In genomic region chr12:70825651-70826317, GRCm38 (mm10) we compare ENCODE assay signal across 8 mouse cellular contexts. TPM values are rescaled to one million over a fixed set of nuclear protein-coding genes. Genes with fewer than 3 reads are reported as not detected.
A peak's percentile ranks its signal among the peaks of the same experiment; 100 is the strongest.
DNase-seq lines count a peak whose midpoint lies in the region; ATAC-seq and TF ChIP-seq lines count a peak whose summit lies in the region.

No protein-coding gene starts in this region.

- H3K4me1 ChIP-seq in MEL (ENCODE audit: control insufficient read depth in 1 of 2, insufficient read depth in 2 of 2, low read length in 2 of 2), result peaks cover 0 to 5% of the 10 kb centered on the region in 2 experiments; a peak in 2 of 4 replicates
- H3K4me1 ChIP-seq in embryonic facial prominence, embryonic 11.5 days (ENCODE audit: control insufficient read depth, insufficient read depth, low read length), result no peaks in the 10 kb centered on the region; the same call in 1 of the 2 replicates
- H3K4me1 ChIP-seq in limb, embryonic 12.5 days (replicated peaks), result peaks cover 37% of the 10 kb centered on the region
- H3K4me1 ChIP-seq in midbrain, embryonic 12.5 days, result peaks cover 25% of the 10 kb centered on the region

- peaks cover 0 to 9% of the 10 kb centered on the region in 2 experiments; a peak in 2 of 4 replicates for H3K36me3 ChIP-seq in MEL (ENCODE audit: control insufficient read depth in 1 of 2, insufficient read depth in 2 of 2, low read length in 2 of 2)
- H3K36me3 ChIP-seq in embryonic facial prominence, embryonic 11.5 days (replicated peaks; ENCODE audit: control insufficient read depth, insufficient read depth, low read depth, low read length), result no peaks in the 10 kb centered on the region
- H3K36me3 ChIP-seq in limb, embryonic 12.5 days, result no peaks in the 10 kb centered on the region; the same call in 1 of the 2 replicates
- no peaks in the 10 kb centered on the region for H3K36me3 ChIP-seq in midbrain, embryonic 12.5 days

- H3K27ac ChIP-seq in MEL (ENCODE audit: control insufficient read depth, low read depth, low read length), result peak overlapping the region; percentile 36; the same call in 1 of the 2 replicates
- H3K27ac ChIP-seq in embryonic facial prominence, embryonic 11.5 days (replicated peaks; ENCODE audit: low read depth, low read length), result peak overlapping the region; percentile 98
- H3K27ac ChIP-seq in limb, embryonic 12.5 days, result peak overlapping the region; percentile 100
- H3K27ac ChIP-seq in midbrain, embryonic 12.5 days (replicated peaks), result peak overlapping the region; percentile 91

- H3K4me3 ChIP-seq in MEL (ENCODE audit: control insufficient read depth in 1 of 2, insufficient read depth in 1 of 2, low read depth in 2 of 2, low read length in 2 of 2), result peak overlapping the region; percentile 56 to 70
- peak overlapping the region; percentile 75 for H3K4me3 ChIP-seq in embryonic facial prominence, embryonic 11.5 days (ENCODE audit: low read depth, low read length)
- peak overlapping the region; percentile 84 for H3K4me3 ChIP-seq in limb, embryonic 12.5 days (replicated peaks)
- peak overlapping the region; percentile 70 for H3K4me3 ChIP-seq in midbrain, embryonic 12.5 days

- WGBS in embryonic facial prominence, embryonic 11.5 days, result under 1% methylated on average over 53 of the region's 55 CpGs
- WGBS in limb, embryonic 12.5 days, result under 1% methylated on average over 55 of the region's 55 CpGs
- WGBS in midbrain, embryonic 12.5 days, result under 1% methylated on average over 31 of the region's 55 CpGs

- no peak for TF ChIP-seq POLR2A in MEL (IDR thresholded peaks at IDR 0.05; ENCODE audit: control insufficient read depth in 1 of 2, insufficient read depth in 1 of 2, low read depth in 1 of 2, low read length in 2 of 2, poor library complexity in 1 of 2)

- no peaks in the 10 kb centered on the region; the same call in 1 of the 2 replicates for H3K79me2 ChIP-seq in MEL (ENCODE audit: control insufficient read depth, insufficient read depth, low read length, poor library complexity)

- intact Hi-C loops in heart, postnatal 25 days (cut with DNase I), result loop anchor here (1.0 to 5.0 kb wide), 5 partner anchors 42 to 330 kb away; no protein-coding TSS in a partner anchor

- peak; percentile 58 for ATAC-seq in embryonic facial prominence, embryonic 11.5 days (replicated peaks; ENCODE audit: insufficient number of reproducible peaks, low FRiP score, low TSS enrichment, low read depth)
- ATAC-seq in limb, embryonic 12.5 days (ENCODE audit: insufficient number of reproducible peaks, insufficient read depth, low FRiP score, low TSS enrichment, low read depth), result peak; percentile 39
- peak; percentile 69 for ATAC-seq in midbrain, embryonic 12.5 days (ENCODE audit: low FRiP score, low read depth)

- peaks cover 7 to 9% of the 10 kb centered on the region in 2 experiments for H3K27me3 ChIP-seq in MEL (ENCODE audit: control insufficient read depth in 1 of 2, insufficient read depth in 2 of 2, low read length in 2 of 2)
- H3K27me3 ChIP-seq in embryonic facial prominence, embryonic 11.5 days (ENCODE audit: control insufficient read depth, insufficient read depth, low read length), result no peaks in the 10 kb centered on the region
- H3K27me3 ChIP-seq in limb, embryonic 12.5 days, result no peaks in the 10 kb centered on the region
- 0 out of 2 replicates have a peak, but pooled peaks cover 2% of the 10 kb centered on the region for H3K27me3 ChIP-seq in midbrain, embryonic 12.5 days

- TF ChIP-seq CTCF in MEL (IDR thresholded peaks at IDR 0.05 in 2 of 3, conservative IDR thresholded peaks at IDR 0.05 in 1 of 3; ENCODE audit: control insufficient read depth in 1 of 3, insufficient read depth in 1 of 3, low read depth in 2 of 3, low read length in 3 of 3, poor library complexity in 1 of 3, severe bottlenecking in 1 of 3), result peak in 1 of 3 experiments; percentile 66; a peak in 1 of 6 replicates

- no peak for TF ChIP-seq EP300 in MEL (IDR thresholded peaks at IDR 0.05; ENCODE audit: low read depth in 1 of 2, low read length in 2 of 2)

- TF ChIP-seq RAD21 in MEL (IDR thresholded peaks at IDR 0.05; ENCODE audit: low read depth, low read length), result no peak

- H3K4me2 ChIP-seq in embryonic facial prominence, embryonic 11.5 days (ENCODE audit: low read depth, low read length), result peak overlapping the region; percentile 61
- H3K4me2 ChIP-seq in limb, embryonic 12.5 days, result peak overlapping the region; percentile 63
- peak overlapping the region; percentile 71 for H3K4me2 ChIP-seq in midbrain, embryonic 12.5 days (replicated peaks)

- peak; percentile 45 for DNase-seq in kidney, adult 9 months
- no peak for DNase-seq in kidney, adult 18-20 months
- DNase-seq in MEL (ENCODE audit: low read depth, low spot score), result no peak
- peak; percentile 53 for DNase-seq in embryonic facial prominence, embryonic 11.5 days (ENCODE audit: low spot score)
- peak; percentile 35 for DNase-seq in heart, postnatal 25 days (ENCODE audit: low spot score)
- DNase-seq in thymus, postnatal 0 days (ENCODE audit: low spot score), result no peak

- H3K9ac ChIP-seq in MEL (ENCODE audit: control insufficient read depth, low read depth, low read length, poor library complexity, severe bottlenecking), result peak overlapping the region; percentile 76
- H3K9ac ChIP-seq in embryonic facial prominence, embryonic 11.5 days (replicated peaks; ENCODE audit: low read length), result peak overlapping the region; percentile 93
- peak overlapping the region; percentile 93 for H3K9ac ChIP-seq in limb, embryonic 12.5 days (replicated peaks)
- H3K9ac ChIP-seq in midbrain, embryonic 12.5 days (replicated peaks), result peak overlapping the region; percentile 79

- H3K9me3 ChIP-seq in MEL (replicated peaks; ENCODE audit: insufficient read depth, low read length), result no peaks in the 10 kb centered on the region
- no peaks in the 10 kb centered on the region for H3K9me3 ChIP-seq in embryonic facial prominence, embryonic 11.5 days (replicated peaks; ENCODE audit: control insufficient read depth, low read length)
- no peaks in the 10 kb centered on the region for H3K9me3 ChIP-seq in limb, embryonic 12.5 days
- no peaks in the 10 kb centered on the region for H3K9me3 ChIP-seq in midbrain, embryonic 12.5 days

TF ChIP-seq in MEL, 35 proteins besides CTCF, POLR2A, EP300 and RAD21:
- TF ChIP-seq TAL1 (IDR thresholded peaks at IDR 0.05; ENCODE audit: low read length), result no peak
- TF ChIP-seq CHD1 (IDR thresholded peaks at IDR 0.05; ENCODE audit: low read depth, low read length), result no peak
- peak; percentile 92; the same call in 1 of the 2 replicates for TF ChIP-seq UBTF (IDR thresholded peaks at IDR 0.05; ENCODE audit: borderline replicate concordance, insufficient read depth, low read depth, low read length)
- 0 out of 2 replicates have a peak, but pooled peaks have one; percentile 19 for TF ChIP-seq MAZ (IDR thresholded peaks at IDR 0.05; ENCODE audit: low read depth, low read length)

RNA-seq across cellular contexts. Expression of gene Frmd6, which starts 0.5 kb away (rescaled TPM):
- total RNA-seq in MEL (2012; rRNA removed), result 3.6 and 3.7 TPM in 2 replicates
- 1 to 10 TPM in 1 of 2 experiments, not detected in 1; 5.0 TPM for polyA plus RNA-seq in MEL (2012; ENCODE audit: insufficient read depth in 1 of 2, insufficient read length in 2 of 2, low read depth in 1 of 2, low replicate concordance in 2 of 2, missing spikeins in 1 of 2)
- 63.5 and 68.9 TPM in 2 replicates for polyA plus RNA-seq in embryonic facial prominence, embryonic 11.5 days (2014; fragmentation: Nextera tagmentation; extraction: Ambion mirVana)
- total RNA-seq in heart, postnatal 25 days (2021), result 10 to 100 TPM; 38.5 to 43.3 TPM
- polyA plus RNA-seq in limb, embryonic 12.5 days (2016; fragmentation: Nextera tagmentation; extraction: Ambion mirVana), result 75.1 and 75.2 TPM in 2 replicates
- polyA plus RNA-seq in midbrain, embryonic 12.5 days (2016; fragmentation: Nextera tagmentation; extraction: Ambion mirVana), result 15.6 and 19.4 TPM in 2 replicates
- 20.1 and 20.5 TPM in 2 replicates for polyA plus RNA-seq in thymus, postnatal 0 days (2015; fragmentation: Nextera tagmentation; extraction: Ambion mirVana)

Comparison
In these comparisons a context has a peak if more than half of its experiments do, and no peak if none do; other contexts are left out.
1. DNase-seq: peak in kidney, adult 9 months (single experiment), embryonic facial prominence, embryonic 11.5 days (single experiment) and heart, postnatal 25 days (single experiment); none in kidney, adult 18-20 months (single experiment), MEL (single experiment) and thymus, postnatal 0 days (single experiment).
2. H3K27ac ChIP-seq: peak in every context shown above with its lines; median percentile 100 in limb, embryonic 12.5 days; 98 in embryonic facial prominence, embryonic 11.5 days; 91 in midbrain, embryonic 12.5 days; 36 in MEL.
3. Peak in every context shown above with its lines, with median percentiles within 50 percentile points of each other: H3K4me3 ChIP-seq, H3K9ac ChIP-seq, ATAC-seq and H3K4me2 ChIP-seq.